Mouse (Mus musculus) neural tube, embryonic 13.5 days (tissue): ENCODE measurements around the gene Sox5. TPM values are rescaled to one million over a fixed set of nuclear protein-coding genes. Genes with fewer than 3 reads are reported as not detected.
A peak's percentile ranks its signal among the peaks of the same experiment; 100 is the strongest.

Source experiments
- ATAC-seq: fragments of 200-750 bp; cut with Nextera tagmentation; 2 replicates; pipeline ENCODE4 v1.8.0; 2017; ENCODE audit warnings: low read depth, mild to moderate bottlenecking, moderate TSS enrichment, moderate library complexity
- H3K27ac ChIP-seq: fragments of 300-500 bp; sonication (generic); replicated peaks from 2 replicates; pipeline ENCODE4 v1.5.1; 2015; ENCODE audit warnings: moderate library complexity, mild to moderate bottlenecking, inconsistent platforms
- H3K27me3 ChIP-seq: fragments of 300-500 bp; sonication (generic); 2 replicates; pipeline ENCODE4 v1.6.1; 2015; ENCODE audit warnings: mild to moderate bottlenecking, inconsistent platforms
- H3K36me3 ChIP-seq: fragments of 300-500 bp; sonication (generic); 2 replicates; pipeline ENCODE4 v1.6.1; 2015; ENCODE audit warnings: mild to moderate bottlenecking, inconsistent platforms
- H3K4me1 ChIP-seq: fragments of 300-500 bp; sonication (generic); replicated peaks from 2 replicates; pipeline ENCODE4 v1.6.1; 2015; ENCODE audit warnings: inconsistent platforms
- H3K4me2 ChIP-seq: fragments of 300-500 bp; sonication (generic); 2 replicates; pipeline ENCODE4 v1.6.1; 2015; ENCODE audit warnings: inconsistent platforms, mild to moderate bottlenecking, moderate library complexity
- H3K4me3 ChIP-seq: fragments of 300-500 bp; sonication (generic); 2 replicates; pipeline ENCODE4 v1.5.1; 2015; ENCODE audit warnings: mild to moderate bottlenecking, inconsistent platforms
- H3K9ac ChIP-seq: fragments of 300-500 bp; sonication (generic); 2 replicates; pipeline ENCODE4 v1.6.1; 2015; ENCODE audit warnings: moderate library complexity, mild to moderate bottlenecking, inconsistent platforms
- H3K9me3 ChIP-seq: fragments of 300-500 bp; sonication (generic); 2 replicates; pipeline ENCODE4 v1.6.1; 2016; ENCODE audit warnings: inconsistent platforms
- WGBS: fragments of 180-500 bp; shearing (Covaris S2); methylation state at CpG from one replicate; pipeline ENCODE4 v1.1.7; 2015; 5-methylcytosine and 5-hydroxymethylcytosine counted together
- polyA plus RNA-seq: library from polyadenylated mRNA; unstranded; fragments of >200 nt; fragmentation: Nextera tagmentation; extraction: Ambion mirVana; gene quantifications from 2 replicates; pipeline ENCODE4 v1.2.1, GENCODE M21; 2015

Gene Sox5
- polyA plus RNA-seq, 1 experiment from 2014 or later: 24.8 TPM

DNA sequence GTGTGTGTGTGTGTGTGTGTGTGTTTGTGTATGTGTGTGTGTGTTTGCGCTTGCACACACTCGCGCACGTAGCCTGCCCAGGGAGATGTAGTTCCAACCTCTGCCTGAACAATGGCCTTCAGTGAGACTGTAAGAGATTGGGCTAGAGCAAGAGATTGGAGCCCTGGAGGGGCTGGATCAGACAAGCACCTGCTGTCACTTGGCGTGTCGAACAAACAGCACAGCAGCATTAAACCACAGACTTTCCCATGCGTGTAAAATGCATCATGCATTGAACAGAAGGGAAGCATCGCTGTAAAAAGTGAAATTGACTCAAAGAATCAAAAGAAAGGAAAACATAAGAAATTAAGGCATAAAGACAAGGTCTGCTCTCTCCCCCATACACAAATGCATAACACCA, 11.1 kb upstream of the Sox5 start:
- ATAC-seq: no peak
- H3K9ac ChIP-seq: no peak overlapping the region
- H3K27ac ChIP-seq: no peak overlapping the region
- no peaks in the 10 kb centered on the region for H3K36me3 ChIP-seq
- no peaks in the 10 kb centered on the region for H3K27me3 ChIP-seq
- H3K4me2 ChIP-seq: no peak overlapping the region
- no peak overlapping the region for H3K4me3 ChIP-seq
- H3K9me3 ChIP-seq: no peaks in the 10 kb centered on the region
- 81% methylated on average over 8 of the region's 8 CpGs for WGBS
- no peaks in the 10 kb centered on the region for H3K4me1 ChIP-seq

DNA sequence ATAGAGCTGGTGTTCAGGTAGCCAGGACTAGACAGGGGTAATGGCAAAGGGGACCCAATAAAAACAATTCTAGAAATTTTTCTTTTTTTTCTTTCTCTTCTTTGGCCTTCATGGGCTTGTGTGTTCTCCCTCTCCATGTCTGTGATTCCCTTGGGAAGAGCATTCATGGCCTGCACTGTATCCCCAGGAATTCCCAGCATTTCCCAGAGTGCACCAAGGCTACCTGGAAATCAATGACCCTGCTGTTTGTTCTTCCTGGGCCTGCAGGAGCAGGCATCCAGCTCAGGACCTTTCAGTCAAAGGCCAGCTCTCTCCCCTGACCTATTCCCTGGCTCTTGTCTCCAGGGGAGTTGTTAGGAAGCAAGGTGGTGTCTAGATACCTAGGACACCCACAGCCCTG, 1.5 kb upstream of the Sox5 start:
- Histone ChIP-seq H3K27me3 (peaks cover 19% of the 10 kb centered on the region), H3K36me3 (no peaks in the 10 kb centered on the region), H3K4me2 (peak overlapping the region; percentile 93), H3K4me3 (no peak overlapping the region), H3K27ac (no peak overlapping the region), H3K4me1 (peaks cover 28% of the 10 kb centered on the region), H3K9ac (peak overlapping the region; percentile 90; the same call in 1 of the 2 replicates), H3K9me3 (no peaks in the 10 kb centered on the region)
- no peak for ATAC-seq

GRCm38 (mm10) chr6:144782866-144783265, 1.1 kb upstream of the Sox5 start:
- H3K4me3 ChIP-seq: peak overlapping the region; percentile 63
- ATAC-seq: peak; percentile 1; the same call in 1 of the 2 replicates
- peaks cover 28% of the 10 kb centered on the region for H3K4me1 ChIP-seq
- WGBS: 8% methylated on average over 12 of the region's 12 CpGs
- no peaks in the 10 kb centered on the region for H3K36me3 ChIP-seq
- no peaks in the 10 kb centered on the region for H3K9me3 ChIP-seq
- H3K4me2 ChIP-seq: peak overlapping the region; percentile 93
- peak overlapping the region; percentile 90 for H3K9ac ChIP-seq
- peaks cover 19% of the 10 kb centered on the region for H3K27me3 ChIP-seq
- H3K27ac ChIP-seq: no peak overlapping the region

DNA sequence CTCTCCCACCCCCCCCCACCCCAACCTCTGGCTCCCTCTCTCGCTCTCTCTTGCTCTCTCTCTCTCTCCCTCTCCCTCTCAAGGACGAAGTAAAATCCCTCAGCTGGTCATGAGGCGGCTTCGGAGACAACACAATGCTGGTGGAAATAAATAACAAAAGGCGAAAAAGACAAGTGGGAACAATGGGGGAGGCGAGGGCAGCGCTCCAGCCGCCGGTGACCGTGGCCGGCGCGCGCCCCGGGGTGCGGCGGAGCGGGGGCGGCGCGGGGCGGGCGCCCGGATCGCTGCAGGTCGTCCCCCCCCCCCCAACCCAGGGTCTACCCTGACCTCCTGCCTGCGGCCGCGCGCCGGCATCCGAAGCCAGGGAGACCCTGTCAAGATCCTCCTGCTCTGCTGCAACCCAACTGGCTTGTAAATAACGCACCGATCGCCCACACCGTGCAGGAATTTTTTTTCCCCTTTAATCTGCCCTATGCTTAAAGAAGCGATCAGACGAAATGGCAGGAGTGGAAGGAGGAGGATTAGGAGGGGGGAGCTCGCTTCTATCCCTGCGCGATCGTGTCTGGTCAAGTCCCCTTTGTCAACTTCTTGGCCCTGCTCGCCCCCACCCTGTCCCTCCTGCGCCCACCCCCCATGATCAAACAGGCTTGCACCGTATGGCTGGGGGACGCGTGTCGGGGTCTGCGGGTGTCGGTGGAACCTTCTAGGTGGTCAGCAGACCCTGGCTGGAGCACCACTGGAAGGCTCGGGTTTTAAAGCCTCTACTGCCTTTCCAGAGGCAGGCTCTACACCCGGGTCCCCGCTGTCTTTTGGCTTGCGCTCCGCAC, 467 bp upstream of the Sox5 start:
- peak overlapping the region; percentile 81 for H3K27ac ChIP-seq
- WGBS: 1% methylated on average over 35 of the region's 55 CpGs

DNA sequence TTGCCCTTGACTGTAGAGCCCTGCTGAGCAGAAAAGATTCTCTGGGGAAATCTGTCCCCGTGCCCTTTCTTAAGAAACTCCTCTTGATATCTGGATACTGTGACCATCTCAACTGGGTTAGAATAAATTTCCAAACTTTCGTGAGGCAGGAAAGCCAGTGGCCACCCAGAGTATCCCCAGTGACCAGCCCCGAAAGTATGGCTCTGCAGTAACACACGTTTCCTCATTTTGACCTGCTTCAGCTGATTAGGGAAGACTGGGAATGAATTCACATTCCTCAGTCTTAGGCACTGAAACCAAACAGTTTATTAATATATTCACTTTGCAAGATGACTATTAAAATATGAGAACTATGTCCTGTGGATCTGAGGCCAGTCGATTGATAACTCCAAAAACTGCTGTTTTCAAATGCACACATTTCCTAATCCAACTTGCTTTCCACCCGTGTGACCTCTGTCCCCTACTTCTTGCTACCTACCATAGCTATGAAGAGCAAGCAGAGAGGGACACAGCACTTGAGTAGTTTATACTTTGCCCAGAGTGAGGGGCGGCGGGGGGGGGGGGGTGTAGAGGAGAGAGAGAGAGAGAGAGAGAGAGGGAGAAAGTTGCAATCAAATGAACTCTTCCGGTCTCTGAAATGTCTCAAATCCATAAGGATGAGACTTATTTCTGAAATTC, 1.0 kb downstream of the Sox5 start:
- Histone ChIP-seq H3K36me3 (no peaks in the 10 kb centered on the region), H3K4me1 (peaks cover 28% of the 10 kb centered on the region), H3K9me3 (no peaks in the 10 kb centered on the region), H3K27ac (no peak overlapping the region), H3K9ac (peak overlapping the region; percentile 90), H3K27me3 (peaks cover 19% of the 10 kb centered on the region), H3K4me3 (peak overlapping the region; percentile 63), H3K4me2 (peak overlapping the region; percentile 93)
- 24% methylated on average over 8 of the region's 9 CpGs for WGBS
- no peak for ATAC-seq

More for the DNA sequence above, 467 bp upstream of the Sox5 start:
- Histone ChIP-seq H3K9ac (peak overlapping the region; percentile 90), H3K4me3 (peak overlapping the region; percentile 63), H3K36me3 (no peaks in the 10 kb centered on the region), H3K4me2 (peak overlapping the region; percentile 93), H3K27me3 (peaks cover 19% of the 10 kb centered on the region), H3K4me1 (peaks cover 28% of the 10 kb centered on the region), H3K9me3 (no peaks in the 10 kb centered on the region)
- peak; percentile 68 for ATAC-seq

DNA sequence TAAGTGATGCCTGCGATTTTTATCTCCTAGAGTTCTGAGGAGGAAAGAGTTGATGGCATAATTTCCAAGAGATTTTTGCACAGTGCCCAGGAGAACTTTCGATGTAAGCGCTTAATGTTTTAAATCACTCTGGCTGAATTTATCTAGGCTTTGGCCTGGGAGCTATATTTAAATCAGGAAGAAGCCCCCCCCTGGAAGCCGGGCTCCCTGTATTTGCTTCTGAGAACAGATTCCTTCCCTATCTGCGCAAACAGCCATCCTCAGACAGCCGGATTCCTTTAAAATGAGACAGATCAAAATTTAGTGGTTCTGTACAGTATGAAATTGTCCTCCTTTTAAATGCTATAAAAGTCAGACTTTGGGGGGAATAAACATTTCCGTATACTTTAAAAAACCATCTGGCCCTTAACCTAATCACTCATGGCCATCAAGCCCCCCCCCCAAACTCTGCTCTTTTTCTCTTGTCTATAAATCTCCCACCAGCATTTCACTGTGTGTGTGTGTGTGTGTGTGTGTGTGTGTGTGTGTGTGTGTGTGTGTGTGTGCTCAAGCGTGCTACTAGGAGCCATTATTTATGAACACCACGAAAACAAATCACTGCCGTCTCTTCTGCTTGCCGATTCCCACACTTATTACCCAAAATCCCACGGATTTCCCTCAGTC, 1.7 kb downstream of the Sox5 start:
- peak overlapping the region; percentile 63 for H3K4me3 ChIP-seq
- peak overlapping the region; percentile 93 for H3K4me2 ChIP-seq
- no peak for ATAC-seq
- no peaks in the 10 kb centered on the region for H3K36me3 ChIP-seq
- peaks cover 28% of the 10 kb centered on the region for H3K4me1 ChIP-seq
- no peak overlapping the region for H3K27ac ChIP-seq
- peak overlapping the region; percentile 43 for H3K9ac ChIP-seq
- H3K27me3 ChIP-seq: peaks cover 18% of the 10 kb centered on the region
- 25% methylated on average over 12 of the region's 12 CpGs for WGBS
- H3K9me3 ChIP-seq: no peaks in the 10 kb centered on the region

- H3K9ac ChIP-seq: no peak overlapping the region
- H3K27ac ChIP-seq: no peak overlapping the region
- H3K27me3 ChIP-seq: no peaks in the 10 kb centered on the region
- H3K4me3 ChIP-seq: no peak overlapping the region
- 84% methylated on average over 7 of the region's 7 CpGs for WGBS
- no peak for ATAC-seq
- H3K36me3 ChIP-seq: no peaks in the 10 kb centered on the region
- H3K4me2 ChIP-seq: no peak overlapping the region
- no peaks in the 10 kb centered on the region for H3K9me3 ChIP-seq
- peaks cover 22% of the 10 kb centered on the region for H3K4me1 ChIP-seq
These were observed 4.3 kb downstream of the Sox5 start for GRCm38 (mm10) chr6:144777356-144778035.

DNA sequence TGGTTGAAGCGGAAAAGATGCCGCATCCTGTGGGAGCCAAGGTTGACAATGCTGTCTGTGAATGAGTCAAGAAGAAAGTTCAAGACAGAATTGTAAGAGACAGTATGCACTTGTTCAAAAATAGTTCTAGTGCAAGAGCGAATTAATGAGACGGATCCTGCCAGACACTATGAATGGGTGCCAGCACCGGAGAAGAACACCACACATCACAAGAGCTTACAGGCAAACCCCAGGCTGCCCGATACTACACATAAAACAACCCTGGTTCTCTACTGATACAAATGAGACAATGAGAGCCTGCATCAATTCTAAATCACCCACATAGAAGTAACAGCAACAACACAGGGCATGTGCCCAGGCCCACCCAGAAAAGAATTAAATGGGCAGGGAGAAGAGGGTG, 8.0 kb downstream of the Sox5 start:
- Histone ChIP-seq H3K4me2 (no peak overlapping the region), H3K9ac (no peak overlapping the region), H3K4me1 (peaks cover 23% of the 10 kb centered on the region), H3K9me3 (no peaks in the 10 kb centered on the region), H3K27me3 (no peaks in the 10 kb centered on the region), H3K4me3 (no peak overlapping the region), H3K36me3 (no peaks in the 10 kb centered on the region), H3K27ac (no peak overlapping the region)
- 72% methylated on average over 6 of the region's 6 CpGs for WGBS
- no peak for ATAC-seq

GRCm38 (mm10) chr6:144772985-144773384, 8.8 kb downstream of the Sox5 start:
- WGBS: 87% methylated on average over 2 of the region's 2 CpGs
- no peak overlapping the region for H3K4me2 ChIP-seq

GRCm38 (mm10) chr6:144772175-144772918, 9.4 kb downstream of the Sox5 start:
- Histone ChIP-seq H3K4me1 (peaks cover 25% of the 10 kb centered on the region), H3K4me3 (no peak overlapping the region), H3K9ac (no peak overlapping the region), H3K9me3 (no peaks in the 10 kb centered on the region), H3K4me2 (no peak overlapping the region), H3K36me3 (no peaks in the 10 kb centered on the region), H3K27me3 (no peaks in the 10 kb centered on the region), H3K27ac (no peak overlapping the region)
- ATAC-seq: peak; percentile 42; the same call in 1 of the 2 replicates
- WGBS: 51% methylated on average over 15 of the region's 15 CpGs

More at GRCm38 (mm10) chr6:144772985-144773384, 8.8 kb downstream of the Sox5 start:
- Histone ChIP-seq H3K27me3 (no peaks in the 10 kb centered on the region), H3K4me3 (no peak overlapping the region), H3K27ac (no peak overlapping the region), H3K9me3 (no peaks in the 10 kb centered on the region), H3K9ac (no peak overlapping the region), H3K4me1 (peaks cover 25% of the 10 kb centered on the region), H3K36me3 (no peaks in the 10 kb centered on the region)
- no peak for ATAC-seq

GRCm38 (mm10) chr6:144769060-144769459, 12.7 kb downstream of the Sox5 start:
- no peak overlapping the region for H3K4me3 ChIP-seq
- H3K4me2 ChIP-seq: peak overlapping the region; percentile 9; the same call in 1 of the 2 replicates
- H3K9me3 ChIP-seq: no peaks in the 10 kb centered on the region
- ATAC-seq: peak; percentile 51; the same call in 1 of the 2 replicates
- 21% methylated on average over 2 of the region's 2 CpGs for WGBS
- H3K27me3 ChIP-seq: no peaks in the 10 kb centered on the region
- peak overlapping the region; percentile 26; the same call in 1 of the 2 replicates for H3K9ac ChIP-seq
- no peaks in the 10 kb centered on the region for H3K36me3 ChIP-seq
- H3K4me1 ChIP-seq: peaks cover 25% of the 10 kb centered on the region
- peak overlapping the region; percentile 38 for H3K27ac ChIP-seq
